Mouse (Mus musculus) intestine, embryonic 15.5 days (tissue): ENCODE measurements at regions not wholly inside any gene's neighbourhood (a gene's known extent, or its start where the extent isn't known, plus 50 kb on each side); places are given as distances from the start of the nearest gene placed in this dataset.

ENCODE experiments used
- ATAC-seq: fragments of 200-750 bp; cut with Nextera tagmentation; 2 replicates; pipeline ENCODE4 v1.8.0; 2017; ENCODE audit warnings: moderate TSS enrichment, moderate library complexity
- H3K27ac ChIP-seq: fragments of 300-500 bp; sonication (generic); 2 replicates; pipeline ENCODE4 v1.5.1; 2015; ENCODE audit warnings: mild to moderate bottlenecking, inconsistent platforms
- H3K27me3 ChIP-seq: fragments of 300-500 bp; sonication (generic); replicated peaks from 2 replicates; pipeline ENCODE4 v1.6.1; 2015; ENCODE audit warnings: inconsistent platforms
- H3K36me3 ChIP-seq: fragments of 300-500 bp; sonication (generic); 2 replicates; pipeline ENCODE4 v1.6.1; 2015; ENCODE audit warnings: inconsistent platforms
- H3K4me1 ChIP-seq: fragments of 300-500 bp; sonication (generic); replicated peaks from 2 replicates; pipeline ENCODE4 v1.6.1; 2015; ENCODE audit warnings: inconsistent platforms
- H3K4me2 ChIP-seq: fragments of 300-500 bp; sonication (generic); replicated peaks from 2 replicates; pipeline ENCODE4 v1.6.1; 2015; ENCODE audit warnings: mild to moderate bottlenecking, inconsistent platforms
- H3K4me3 ChIP-seq: fragments of 300-500 bp; sonication (generic); replicated peaks from 2 replicates; pipeline ENCODE4 v1.5.1; 2015; ENCODE audit warnings: inconsistent platforms
- H3K9ac ChIP-seq: fragments of 300-500 bp; sonication (generic); 2 replicates; pipeline ENCODE4 v1.6.1; 2015; ENCODE audit warnings: inconsistent platforms
- H3K9me3 ChIP-seq: fragments of 300-500 bp; sonication (generic); 2 replicates; pipeline ENCODE4 v1.6.1; 2016; ENCODE audit warnings: inconsistent platforms
- WGBS: fragments of 180-500 bp; shearing (Covaris S2); methylation state at CpG from one replicate; pipeline ENCODE4 v1.1.7; 2015; 5-methylcytosine and 5-hydroxymethylcytosine counted together

DNA sequence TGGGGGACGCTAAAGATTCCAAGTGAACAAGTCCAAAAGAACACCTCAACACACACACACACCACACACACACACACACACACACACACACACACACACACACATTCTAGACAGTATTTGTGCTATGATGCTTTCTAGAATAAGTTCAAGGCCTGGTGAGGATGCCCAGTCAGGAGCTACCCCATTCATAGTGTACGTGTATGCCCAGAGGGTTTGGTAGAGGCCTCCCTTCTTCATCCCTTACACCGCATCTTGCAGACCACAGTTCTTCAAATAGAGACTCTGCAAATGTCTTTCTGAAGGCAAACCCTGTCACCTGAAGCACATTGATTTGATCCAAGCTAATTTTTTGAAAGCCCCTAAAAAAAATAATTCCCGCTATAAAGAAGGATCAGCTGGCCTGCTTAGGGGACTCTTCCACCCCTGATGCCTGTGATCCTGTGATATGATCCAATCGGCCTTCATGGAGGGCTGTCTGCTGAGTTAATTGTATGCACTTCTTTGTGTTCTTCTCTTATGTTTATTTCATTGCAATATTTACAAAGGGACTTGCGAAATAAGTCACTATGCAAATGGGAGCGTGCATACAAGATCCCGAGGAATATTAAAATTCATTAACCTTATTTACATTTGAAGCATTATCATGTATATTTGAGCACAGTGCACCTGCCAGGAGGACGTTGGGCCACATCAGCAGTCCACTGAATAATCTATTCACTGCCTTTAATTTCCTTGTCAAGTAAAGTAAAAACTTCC is 103.8 kb downstream of the Rbm43 start:
- H3K4me1 ChIP-seq, result no peaks in the 10 kb centered on the region
- WGBS, result 89% methylated on average over 9 of the region's 9 CpGs
- no peaks in the 10 kb centered on the region for H3K9me3 ChIP-seq
- H3K4me2 ChIP-seq, result no peak overlapping the region
- no peak overlapping the region for H3K4me3 ChIP-seq
- no peaks in the 10 kb centered on the region for H3K36me3 ChIP-seq
- ATAC-seq, result no peak
- H3K27ac ChIP-seq, result no peak overlapping the region
- H3K27me3 ChIP-seq, result no peaks in the 10 kb centered on the region
- no peak overlapping the region for H3K9ac ChIP-seq

DNA sequence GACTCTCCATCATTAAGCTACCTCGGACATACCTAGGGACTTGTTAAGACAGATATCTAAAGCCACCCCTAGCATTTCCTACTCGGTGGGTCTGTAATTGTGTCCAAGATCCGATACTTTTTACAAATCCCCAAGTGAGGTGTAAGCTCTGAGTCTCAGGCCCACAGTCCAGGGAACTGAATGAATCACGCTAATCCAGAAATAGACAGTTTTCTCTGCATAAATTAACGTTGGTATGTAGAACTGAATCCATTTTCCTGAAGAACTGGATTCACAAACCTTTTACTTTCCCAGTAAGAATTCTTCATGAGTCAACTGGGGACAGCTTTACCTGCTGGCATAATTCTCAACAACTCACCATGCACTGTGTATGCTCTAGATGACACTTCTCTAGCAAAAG is 97.1 kb downstream of the Rbm43 start:
- Histone ChIP-seq H3K4me3 (no peak overlapping the region), H3K27ac (no peak overlapping the region), H3K9me3 (no peaks in the 10 kb centered on the region), H3K4me2 (no peak overlapping the region), H3K36me3 (no peaks in the 10 kb centered on the region), H3K4me1 (no peaks in the 10 kb centered on the region), H3K27me3 (no peaks in the 10 kb centered on the region), H3K9ac (no peak overlapping the region)
- ATAC-seq, result no peak
- WGBS, result 83% methylated on average over 5 of the region's 5 CpGs

DNA sequence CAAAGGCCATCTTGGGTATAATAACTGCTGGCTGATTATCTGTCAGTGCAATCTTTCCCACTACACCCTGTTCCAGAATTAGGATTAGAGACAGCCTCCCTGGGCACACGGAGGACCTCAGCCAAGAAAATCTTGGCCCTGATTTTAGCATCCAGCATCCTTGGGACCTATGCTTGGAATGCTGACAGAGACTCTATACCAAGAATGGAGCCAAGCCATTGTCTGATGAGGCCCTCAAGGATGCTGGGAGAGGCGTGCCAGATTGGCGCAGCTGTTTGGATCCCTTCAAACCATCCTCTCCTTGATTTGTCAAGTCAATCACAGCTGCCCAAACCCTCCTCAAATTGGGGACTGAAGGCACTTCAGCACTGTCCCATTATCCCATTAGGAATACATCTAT is 94.2 kb downstream of the Rbm43 start:
- Histone ChIP-seq H3K4me3 (no peak overlapping the region), H3K36me3 (no peaks in the 10 kb centered on the region), H3K9ac (no peak overlapping the region), H3K27ac (no peak overlapping the region), H3K27me3 (no peaks in the 10 kb centered on the region), H3K4me1 (no peaks in the 10 kb centered on the region), H3K9me3 (no peaks in the 10 kb centered on the region), H3K4me2 (no peak overlapping the region)
- no peak for ATAC-seq
- WGBS, result 94% methylated on average over 3 of the region's 3 CpGs

DNA sequence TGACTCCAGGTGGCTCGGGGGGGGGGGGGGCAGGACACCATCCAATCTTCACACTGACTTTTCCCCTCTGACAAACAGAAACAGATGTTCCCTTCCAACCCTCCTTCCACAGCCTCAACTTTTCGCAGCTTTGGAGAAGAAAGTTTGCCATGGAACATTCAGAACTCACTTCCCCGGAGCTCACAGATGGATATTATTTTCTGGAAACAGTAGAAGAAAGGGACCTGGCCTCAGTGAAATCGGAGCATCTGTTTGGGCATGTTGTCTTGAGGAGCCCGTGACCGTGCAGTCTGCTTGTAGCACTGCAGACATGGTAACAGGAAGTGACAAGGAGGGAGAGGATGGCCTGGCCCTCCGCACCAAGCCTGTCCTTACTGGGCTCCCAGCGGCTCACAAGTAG is 90.1 kb downstream of the Rbm43 start:
- Histone ChIP-seq H3K36me3 (no peaks in the 10 kb centered on the region), H3K9ac (no peak overlapping the region), H3K4me3 (no peak overlapping the region), H3K27ac (no peak overlapping the region), H3K4me2 (no peak overlapping the region), H3K9me3 (no peaks in the 10 kb centered on the region), H3K27me3 (no peaks in the 10 kb centered on the region), H3K4me1 (no peaks in the 10 kb centered on the region)
- no peak for ATAC-seq
- WGBS, result 70% methylated on average over 8 of the region's 8 CpGs

DNA sequence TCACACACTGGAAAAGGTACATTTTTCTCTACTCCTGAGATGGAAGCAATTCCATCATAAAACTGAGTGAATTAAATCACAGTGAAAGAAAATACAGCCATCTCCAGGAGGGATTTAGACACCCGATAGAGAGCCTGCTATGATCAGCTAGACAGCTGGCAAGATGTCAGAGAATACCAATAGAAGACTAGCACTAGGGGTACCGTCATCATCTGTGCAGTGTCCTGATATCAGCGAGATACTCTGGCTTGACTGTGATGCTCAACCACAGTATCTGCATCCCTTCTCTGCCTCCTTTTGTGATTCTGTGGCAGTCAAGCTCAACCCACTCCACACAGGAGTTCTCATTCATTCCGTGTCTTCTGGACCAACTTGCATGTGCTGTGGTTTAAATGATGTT is 87.4 kb downstream of the Rbm43 start:
- Histone ChIP-seq H3K9me3 (no peaks in the 10 kb centered on the region), H3K36me3 (no peaks in the 10 kb centered on the region), H3K4me2 (no peak overlapping the region), H3K27ac (no peak overlapping the region), H3K4me3 (no peak overlapping the region), H3K27me3 (no peaks in the 10 kb centered on the region), H3K9ac (no peak overlapping the region), H3K4me1 (no peaks in the 10 kb centered on the region)
- ATAC-seq, result no peak
- WGBS, result 71% methylated on average over 4 of the region's 4 CpGs

DNA sequence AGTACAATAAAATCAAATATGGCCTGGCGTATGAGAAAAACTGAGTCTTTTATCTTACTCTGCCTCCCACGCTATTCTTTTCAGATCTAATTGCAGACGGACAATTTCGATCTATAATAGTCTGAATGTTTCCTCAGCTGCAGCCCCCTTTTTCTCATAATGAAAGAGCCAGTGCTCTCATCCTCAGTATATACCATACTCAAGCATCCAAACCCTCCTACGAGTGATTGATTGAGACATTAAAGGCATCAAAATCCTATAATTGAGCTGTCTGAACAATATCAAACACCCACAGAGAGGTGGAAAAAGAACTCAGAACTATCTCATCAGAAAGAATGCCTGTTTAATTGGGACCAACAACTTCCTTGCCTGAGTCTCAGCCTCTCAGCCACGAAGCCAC is 87.0 kb downstream of the Rbm43 start:
- Histone ChIP-seq H3K9me3 (no peaks in the 10 kb centered on the region), H3K4me2 (no peak overlapping the region), H3K4me1 (no peaks in the 10 kb centered on the region), H3K27ac (no peak overlapping the region), H3K36me3 (no peaks in the 10 kb centered on the region), H3K27me3 (no peaks in the 10 kb centered on the region), H3K9ac (no peak overlapping the region), H3K4me3 (no peak overlapping the region)
- no peak for ATAC-seq
- WGBS, result 76% methylated on average over 6 of the region's 6 CpGs

DNA sequence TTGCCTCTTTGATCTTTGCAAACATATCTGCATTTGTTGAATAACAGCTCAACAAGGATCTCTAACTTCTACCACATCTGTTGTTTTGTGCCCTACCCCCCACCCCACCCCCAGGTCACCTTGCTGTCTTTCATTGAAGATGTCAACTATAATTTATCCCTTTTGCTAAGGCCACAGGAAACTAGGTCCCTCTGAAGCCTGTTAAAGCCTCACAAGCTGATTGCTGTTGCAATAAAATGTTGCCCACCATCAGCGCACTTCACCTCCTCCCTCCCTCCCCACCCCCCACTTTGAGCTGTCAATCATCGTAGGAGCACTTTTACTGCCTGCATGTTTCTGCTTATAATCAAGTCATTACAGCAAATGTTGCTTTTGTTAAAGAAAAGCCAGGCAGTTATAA is 86.5 kb downstream of the Rbm43 start:
- Histone ChIP-seq H3K36me3 (no peaks in the 10 kb centered on the region), H3K9ac (no peak overlapping the region), H3K4me1 (no peaks in the 10 kb centered on the region), H3K27ac (no peak overlapping the region), H3K4me2 (no peak overlapping the region), H3K27me3 (no peaks in the 10 kb centered on the region), H3K4me3 (no peak overlapping the region), H3K9me3 (no peaks in the 10 kb centered on the region)
- no peak for ATAC-seq
- WGBS, result 37% methylated on average over 2 of the region's 2 CpGs

DNA sequence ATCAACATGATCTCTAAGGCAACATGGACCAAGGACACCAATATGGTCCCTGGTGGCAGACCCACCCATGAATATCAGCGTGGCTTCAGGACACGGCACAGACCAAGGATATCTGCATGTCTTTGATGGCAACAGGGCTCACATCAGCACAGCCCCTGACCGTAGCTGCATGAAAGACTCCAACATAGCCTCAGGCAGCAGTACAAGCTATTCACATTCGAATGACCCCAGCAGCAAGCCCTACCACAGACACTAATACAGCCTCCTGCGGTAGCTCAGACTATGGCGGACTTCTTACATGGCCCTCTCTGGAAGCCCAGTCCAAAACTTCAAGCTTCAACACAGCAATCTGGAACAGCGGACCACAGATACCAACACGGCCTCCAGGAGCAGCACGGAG is 84.4 kb downstream of the Rbm43 start:
- Histone ChIP-seq H3K4me1 (no peaks in the 10 kb centered on the region), H3K4me3 (no peak overlapping the region), H3K27me3 (no peaks in the 10 kb centered on the region), H3K4me2 (no peak overlapping the region), H3K27ac (no peak overlapping the region), H3K36me3 (no peaks in the 10 kb centered on the region), H3K9me3 (no peaks in the 10 kb centered on the region), H3K9ac (no peak overlapping the region)
- 90% methylated on average over 9 of the region's 9 CpGs for WGBS
- ATAC-seq, result no peak

DNA sequence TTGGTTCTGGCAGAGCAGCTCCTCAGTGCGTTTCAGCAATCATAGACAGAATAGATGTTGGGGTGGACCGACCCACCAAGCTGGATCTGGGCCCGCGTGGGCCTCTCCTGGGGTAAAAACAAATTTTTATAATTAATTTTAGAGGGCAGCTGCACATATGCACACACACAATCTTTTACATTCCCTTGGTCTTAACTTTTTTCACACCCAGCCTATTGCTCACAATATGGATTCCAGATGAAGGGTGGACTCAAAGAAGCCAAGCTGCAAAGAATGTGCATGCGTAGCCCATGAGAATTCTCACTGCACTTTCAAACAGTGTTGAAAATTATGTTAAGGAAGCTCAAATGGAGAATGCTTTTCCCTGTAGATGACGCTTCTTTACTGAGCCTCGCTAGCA is 83.3 kb downstream of the Rbm43 start:
- Histone ChIP-seq H3K4me3 (no peak overlapping the region), H3K36me3 (no peaks in the 10 kb centered on the region), H3K9ac (no peak overlapping the region), H3K27ac (no peak overlapping the region), H3K4me2 (no peak overlapping the region), H3K9me3 (no peaks in the 10 kb centered on the region), H3K4me1 (no peaks in the 10 kb centered on the region), H3K27me3 (no peaks in the 10 kb centered on the region)
- ATAC-seq, result no peak
- WGBS, result 90% methylated on average over 7 of the region's 7 CpGs

DNA sequence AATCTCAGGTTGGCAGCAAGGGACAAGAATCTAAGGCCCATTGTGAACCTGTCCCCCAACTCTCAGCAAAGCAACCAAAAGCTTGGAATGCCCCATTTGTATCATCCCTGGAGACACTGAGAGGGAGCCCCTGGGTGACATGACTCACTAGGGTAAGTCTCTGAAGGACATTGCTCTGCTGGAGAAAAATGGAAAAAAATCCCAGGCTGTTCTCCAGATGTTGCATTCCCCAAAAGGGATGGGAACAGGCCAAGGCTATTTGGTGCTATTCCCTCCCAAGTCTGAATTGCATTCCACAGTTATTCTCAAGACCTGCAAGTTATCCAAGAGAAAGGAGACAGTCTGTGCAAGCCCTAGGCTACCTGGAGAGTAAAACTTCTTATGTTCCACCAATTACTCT is 77.7 kb downstream of the Rbm43 start:
- no peak for ATAC-seq

DNA sequence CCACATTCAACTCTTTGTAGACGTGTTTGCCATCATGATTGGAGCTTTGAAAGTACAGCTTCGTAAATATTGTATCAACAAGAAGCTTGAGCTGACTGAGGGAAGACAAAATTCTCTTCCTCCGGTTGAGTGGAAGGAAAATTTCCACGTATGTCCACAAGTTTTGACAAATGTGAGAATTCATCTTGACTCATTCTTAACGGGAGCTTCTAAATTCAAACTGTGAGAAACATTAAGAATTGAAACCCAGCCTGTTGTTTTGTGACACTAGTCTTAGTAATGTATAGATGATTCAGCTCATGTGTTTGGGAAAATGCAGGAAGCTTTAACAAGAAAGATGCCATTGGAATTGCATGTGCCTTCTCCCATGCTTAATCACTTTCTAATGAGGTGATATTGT is 68.9 kb downstream of the Rbm43 start:
- no peaks in the 10 kb centered on the region for H3K4me1 ChIP-seq
- WGBS, result 70% methylated on average over 5 of the region's 5 CpGs
- no peak overlapping the region for H3K27ac ChIP-seq
- no peak for ATAC-seq
- no peaks in the 10 kb centered on the region for H3K9me3 ChIP-seq
- H3K4me3 ChIP-seq, result no peak overlapping the region
- no peaks in the 10 kb centered on the region for H3K27me3 ChIP-seq
- no peak overlapping the region for H3K9ac ChIP-seq
- H3K36me3 ChIP-seq, result no peaks in the 10 kb centered on the region
- H3K4me2 ChIP-seq, result no peak overlapping the region

More for the DNA sequence above, 77.7 kb downstream of the Rbm43 start:
- no peaks in the 10 kb centered on the region for H3K4me1 ChIP-seq
- H3K36me3 ChIP-seq, result no peaks in the 10 kb centered on the region
- H3K27me3 ChIP-seq, result no peaks in the 10 kb centered on the region
- no peaks in the 10 kb centered on the region for H3K9me3 ChIP-seq
- H3K4me2 ChIP-seq, result no peak overlapping the region
- H3K9ac ChIP-seq, result no peak overlapping the region
- H3K27ac ChIP-seq, result no peak overlapping the region
- H3K4me3 ChIP-seq, result no peak overlapping the region

DNA sequence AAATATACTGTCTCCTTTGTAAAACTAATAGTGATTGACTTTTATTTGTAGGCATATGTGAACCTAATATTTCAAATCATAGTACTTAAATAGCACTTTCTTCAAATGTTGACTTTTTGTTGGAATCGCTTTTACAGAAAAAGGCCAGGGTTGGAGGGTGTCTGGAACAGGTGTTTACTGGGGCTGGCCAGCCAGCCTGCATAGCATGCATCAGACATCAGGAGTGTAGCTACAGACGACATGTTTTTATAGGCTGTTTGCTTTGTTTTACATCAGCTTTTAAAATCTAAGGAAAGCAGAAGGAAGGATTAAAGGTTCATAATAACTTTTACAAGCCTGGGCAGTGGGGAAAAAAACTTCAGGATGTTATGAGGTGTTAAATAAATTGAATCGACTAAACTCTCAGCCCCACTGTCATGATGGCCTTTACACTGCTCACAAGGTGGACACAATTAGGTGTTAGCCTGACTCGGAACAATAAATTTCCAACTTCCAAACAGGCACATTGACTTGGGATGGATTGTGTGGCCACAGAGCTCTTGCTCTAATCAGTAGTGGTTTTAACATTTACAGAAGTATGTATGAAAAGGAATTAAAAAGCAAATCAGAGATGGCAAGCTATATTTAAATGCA is 66.0 kb downstream of the Rbm43 start:
- no peak overlapping the region for H3K27ac ChIP-seq
- H3K9ac ChIP-seq, result no peak overlapping the region
- no peak overlapping the region for H3K4me3 ChIP-seq
- no peaks in the 10 kb centered on the region for H3K4me1 ChIP-seq
- no peak overlapping the region for H3K4me2 ChIP-seq
- H3K27me3 ChIP-seq, result no peaks in the 10 kb centered on the region
- no peaks in the 10 kb centered on the region for H3K36me3 ChIP-seq
- H3K9me3 ChIP-seq, result no peaks in the 10 kb centered on the region
- 46% methylated on average over 4 of the region's 4 CpGs for WGBS
- ATAC-seq, result no peak

DNA sequence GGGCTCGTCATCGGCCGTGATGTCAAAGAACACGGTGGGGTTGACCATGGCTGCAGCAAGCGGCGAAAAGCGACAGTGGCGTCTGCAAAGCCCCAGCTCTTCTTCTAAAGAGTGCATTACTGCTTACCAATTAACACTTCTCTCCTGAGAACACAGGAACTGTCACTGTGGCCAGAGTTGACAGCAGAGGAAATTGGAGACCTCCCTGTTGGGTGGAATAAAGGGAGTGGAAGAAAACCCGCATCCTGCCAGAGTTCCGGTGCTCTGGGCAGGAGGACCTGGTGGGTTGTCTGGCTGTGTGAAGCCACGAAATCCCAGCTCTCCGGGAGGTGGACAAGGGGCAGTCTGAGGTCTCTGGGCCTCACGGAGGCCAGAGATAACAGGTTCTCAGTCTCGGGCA is 63.4 kb downstream of the Rbm43 start:
- no peak overlapping the region for H3K4me3 ChIP-seq
- no peaks in the 10 kb centered on the region for H3K9me3 ChIP-seq
- WGBS, result 84% methylated on average over 14 of the region's 14 CpGs
- H3K4me2 ChIP-seq, result no peak overlapping the region
- H3K9ac ChIP-seq, result no peak overlapping the region
- no peaks in the 10 kb centered on the region for H3K36me3 ChIP-seq
- no peaks in the 10 kb centered on the region for H3K4me1 ChIP-seq
- H3K27ac ChIP-seq, result no peak overlapping the region
- H3K27me3 ChIP-seq, result no peaks in the 10 kb centered on the region
- no peak for ATAC-seq
